Mouse (Mus musculus) liver, adult 10 weeks (tissue): ENCODE data around the gene Fgfbp3. TPM values are rescaled to one million over a fixed set of nuclear protein-coding genes. Genes with fewer than 3 reads are reported as not detected.

ENCODE experiments used
- polyA plus RNA-seq: library from polyadenylated mRNA; stranded (reverse); fragments of 350-450 nt; fragmentation: Illumina TruSeq; extraction: RNeasy Lipid Tissue Mini Kit (QIAGEN cat#74804); gene quantifications from one replicate; pipeline ENCODE4 v1.2.3, GENCODE M21; 2014; ENCODE audit warnings: low read depth, low replicate concordance

The Fgfbp3 gene
- 0.72 TPM for polyA plus RNA-seq

DNA sequence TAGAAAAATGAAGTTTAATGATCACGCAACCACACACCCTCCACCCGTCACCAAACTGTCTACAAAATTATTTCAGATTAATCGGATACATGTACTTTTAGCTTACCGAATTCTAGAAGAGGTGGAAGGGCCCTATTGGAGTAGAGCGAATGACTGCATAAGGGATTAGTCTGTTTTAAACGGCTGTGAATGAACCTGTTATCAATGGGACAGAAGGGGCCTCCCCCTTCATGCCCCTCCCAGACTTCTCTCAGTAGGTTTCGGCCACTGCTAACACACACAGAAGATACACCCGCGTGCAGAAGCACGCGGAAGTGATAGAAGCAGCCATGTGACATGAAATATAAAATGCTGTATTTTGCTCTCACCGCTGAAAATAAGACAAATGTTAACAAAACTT, at the start of gene Fgfbp3:
Fgfbp3 (minus strand) TSS at position 150 of the 400 bp plus-strand sequence.

GRCm38 (mm10) chr19:36925671-36926552, 6.5 kb upstream of the Fgfbp3 start, which contains the start of gene Btaf1:
TSS of gene Btaf1 (plus strand) at chr19:36926079.

Other genes with a start within 250 kb of the Fgfbp3 start
- gene Ppp1r3c, start 183.0 kb downstream of the Fgfbp3 start, polyA plus RNA-seq: 122 TPM
- 40.4 TPM for gene Tnks2, start 85.4 kb downstream of the Fgfbp3 start, polyA plus RNA-seq
- gene Btaf1, start 6.5 kb upstream of the Fgfbp3 start, polyA plus RNA-seq: 12.8 TPM